9 mouse cellular contexts compared by ENCODE assay signal in the genomic region with DNA sequence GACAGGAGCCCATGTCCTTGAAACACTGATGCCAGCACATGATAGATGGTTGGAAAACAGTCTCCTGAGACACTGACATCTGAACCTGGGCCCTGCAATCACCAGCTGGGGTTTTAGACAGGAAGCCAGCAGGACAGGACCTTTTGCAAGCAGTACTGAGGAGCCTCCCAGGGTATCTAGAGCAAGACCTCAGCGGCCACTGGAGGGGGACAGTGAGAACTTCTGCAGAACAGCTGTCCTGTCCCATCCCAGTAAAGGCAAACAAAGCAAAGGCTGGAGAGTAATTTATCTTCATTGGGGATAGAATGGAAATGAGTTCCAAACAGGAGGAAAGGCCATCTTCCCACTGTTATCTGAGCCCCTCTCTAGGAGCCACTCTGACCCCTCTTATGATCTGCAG. TPM values are rescaled to one million over a fixed set of nuclear protein-coding genes. Genes with fewer than 3 reads are reported as not detected.
DNase-seq lines count a peak whose midpoint lies in the region; ATAC-seq lines count a peak whose summit lies in the region.
"Had no signal": no experiment of that assay in that cellular context is flagged by ENCODE, and none has a peak within 500 bp of the region (broad histone marks: within the 10 kb centered on the region; RNA-seq: fewer than 3 reads in every experiment).

No protein-coding gene starts in this region.

- H3K4me3 ChIP-seq in heart, embryonic 11.5 days (ENCODE audit: low read depth, low read length): no peak overlapping the region
- no peak overlapping the region for H3K4me3 ChIP-seq in kidney, embryonic 15.5 days (replicated peaks)
- no peak overlapping the region for H3K4me3 ChIP-seq in forebrain, embryonic 14.5 days (ENCODE audit: low read depth, low read length)
- H3K4me3 ChIP-seq: midbrain, embryonic 12.5 days had no signal

- 9% methylated on average over 1 of the region's 1 CpGs for WGBS in heart, embryonic 11.5 days (ENCODE audit: insufficient replicate concordance)
- 3% methylated on average over 1 of the region's 1 CpGs for WGBS in kidney, embryonic 15.5 days
- WGBS in forebrain, embryonic 14.5 days: 10% methylated on average over 1 of the region's 1 CpGs

- no peak overlapping the region for H3K27ac ChIP-seq in heart, embryonic 11.5 days (ENCODE audit: low read depth, low read length)
- no peak overlapping the region for H3K27ac ChIP-seq in kidney, embryonic 15.5 days
- H3K27ac ChIP-seq in forebrain, embryonic 14.5 days (ENCODE audit: low read depth, low read length): no peak overlapping the region
- H3K27ac ChIP-seq: midbrain, embryonic 12.5 days had no signal

- H3K27me3 ChIP-seq in heart, embryonic 11.5 days (ENCODE audit: control insufficient read depth, insufficient read depth, low read length): peaks cover 4% of the 10 kb centered on the region
- H3K27me3 ChIP-seq in kidney, embryonic 15.5 days: peaks cover 33% of the 10 kb centered on the region
- H3K27me3 ChIP-seq in forebrain, embryonic 14.5 days (replicated peaks; ENCODE audit: control insufficient read depth, insufficient read depth, low read length): no peaks in the 10 kb centered on the region

- no peak overlapping the region for H3K9ac ChIP-seq in heart, embryonic 11.5 days (ENCODE audit: low read depth, low read length)
- H3K9ac ChIP-seq in kidney, embryonic 15.5 days: no peak overlapping the region
- no peak overlapping the region for H3K9ac ChIP-seq in forebrain, embryonic 14.5 days (ENCODE audit: low read length)
- H3K9ac ChIP-seq: midbrain, embryonic 12.5 days had no signal

- peaks cover 5% of the 10 kb centered on the region; the same call in 1 of the 2 replicates for H3K4me1 ChIP-seq in heart, embryonic 11.5 days (ENCODE audit: control insufficient read depth, insufficient read depth, low read length)
- H3K4me1 ChIP-seq in kidney, embryonic 15.5 days: peaks cover 39% of the 10 kb centered on the region
- H3K4me1 ChIP-seq in forebrain, embryonic 14.5 days (ENCODE audit: control insufficient read depth, insufficient read depth, low read length): peaks cover 3% of the 10 kb centered on the region; the same call in 1 of the 2 replicates

- no peak for ATAC-seq in heart, embryonic 11.5 days (replicated peaks; ENCODE audit: insufficient number of reproducible peaks, low FRiP score, low TSS enrichment)
- ATAC-seq in kidney, embryonic 15.5 days (replicated peaks; ENCODE audit: low FRiP score): 0 out of 2 replicates have a peak, but pooled peaks have one; percentile 37
- peak; percentile 62; the same call in 1 of the 2 replicates for ATAC-seq in megakaryocyte-erythroid progenitor cell, adult 5-6 weeks (replicated peaks; ENCODE audit: low FRiP score, low TSS enrichment, poor library complexity, severe bottlenecking)
- ATAC-seq in forebrain, embryonic 14.5 days: no peak

- no peak overlapping the region for H3K4me2 ChIP-seq in heart, embryonic 11.5 days
- H3K4me2 ChIP-seq in kidney, embryonic 15.5 days: no peak overlapping the region
- no peak overlapping the region for H3K4me2 ChIP-seq in forebrain, embryonic 14.5 days (ENCODE audit: low read length)
- H3K4me2 ChIP-seq: midbrain, embryonic 12.5 days had no signal

- H3K36me3 ChIP-seq in heart, embryonic 11.5 days (ENCODE audit: control insufficient read depth, insufficient read depth, low read length): no peaks in the 10 kb centered on the region
- no peaks in the 10 kb centered on the region for H3K36me3 ChIP-seq in kidney, embryonic 15.5 days
- no peaks in the 10 kb centered on the region for H3K36me3 ChIP-seq in forebrain, embryonic 14.5 days (ENCODE audit: control insufficient read depth, insufficient read depth, low read length)
- H3K36me3 ChIP-seq: midbrain, embryonic 12.5 days had no signal

- H3K9me3 ChIP-seq in heart, embryonic 11.5 days (replicated peaks; ENCODE audit: control insufficient read depth, low read length): no peaks in the 10 kb centered on the region
- no peaks in the 10 kb centered on the region for H3K9me3 ChIP-seq in kidney, embryonic 15.5 days (replicated peaks)
- no peaks in the 10 kb centered on the region for H3K9me3 ChIP-seq in forebrain, embryonic 14.5 days (replicated peaks; ENCODE audit: control insufficient read depth, low read length)
- H3K9me3 ChIP-seq: midbrain, embryonic 12.5 days had no signal

- DNase-seq in heart, adult 18-20 months: peak; percentile 67 to 84
- DNase-seq in MN1 (ENCODE audit: low spot score): peak; percentile 79
- peak; percentile 50 for DNase-seq in gastrocnemius, adult 18-20 months (ENCODE audit: low spot score)
- peak; percentile 29 for DNase-seq in yolk sac, embryonic 10.5 days (ENCODE audit: low spot score)
- no peak for DNase-seq in forebrain, embryonic 14.5 days (ENCODE audit: low spot score)

RNA-seq across cellular contexts. Expression of a gene that starts 1.5 kb away (rescaled TPM):
- total RNA-seq in heart, adult 18-20 months (2021): 10 to 100 TPM; 63.6 to 77.8 TPM
- 6.8 and 7.9 TPM in 2 replicates for polyA plus RNA-seq in heart, embryonic 11.5 days (2014; fragmentation: Nextera tagmentation; extraction: Ambion mirVana)
- total RNA-seq in gastrocnemius, adult 18-20 months (2021): 10 to 100 TPM; 42.6 to 43.9 TPM
- polyA plus RNA-seq in kidney, embryonic 15.5 days (2015; fragmentation: Nextera tagmentation; extraction: Ambion mirVana): 14.3 and 15.3 TPM in 2 replicates
- 1.1 TPM in 1 of 2 replicates, not detected in the other for total RNA-seq in megakaryocyte-erythroid progenitor cell, adult 5-6 weeks (2014; fragmentation: Nextera tagmentation)
- 0.76 TPM in 1 of 2 replicates, not detected in the other for total RNA-seq in megakaryocyte-erythroid progenitor cell, adult 5-6 weeks (2017)
- polyA plus RNA-seq in forebrain, embryonic 14.5 days (2014; fragmentation: Nextera tagmentation; extraction: Ambion mirVana): 5.9 and 6.3 TPM in 2 replicates

Comparison
In these comparisons a context has a peak if more than half of its experiments do, and no peak if none do; other contexts are left out.
1. ATAC-seq: peak in kidney, embryonic 15.5 days (single experiment) and megakaryocyte-erythroid progenitor cell, adult 5-6 weeks (single experiment); none in heart, embryonic 11.5 days (single experiment) and forebrain, embryonic 14.5 days (single experiment).
2. RNA of a gene that starts 1.5 kb away (total RNA-seq): 63.6 to 77.8 TPM in heart, adult 18-20 months and 42.6 to 43.9 TPM in gastrocnemius, adult 18-20 months; 0.76 to 1.1 TPM in megakaryocyte-erythroid progenitor cell, adult 5-6 weeks; every median in the first group is over 10 times any median in the second.